Mouse (Mus musculus) retina, embryonic 14.5 days (tissue): ENCODE data around the gene Rpn2.

Source experiments
- DNase-seq: peaks from one replicate; pipeline ENCODE4 v3.0.0-alpha.2; 2015; ENCODE audit warnings: low spot score

Rpn2 gene

GRCm38 (mm10) chr2:157310963-157311637, 32.3 kb downstream of the Rpn2 start:
- DNase-seq, result no peak

- DNase-seq, result no peak
Observed at GRCm38 (mm10) chr2:157313718-157314117, 34.9 kb downstream of the Rpn2 start.

- DNase-seq, result no peak
Observed at GRCm38 (mm10) chr2:157314310-157314709, 35.5 kb downstream of the Rpn2 start.

GRCm38 (mm10) chr2:157315486-157315885, 36.7 kb downstream of the Rpn2 start:
- no peak for DNase-seq

GRCm38 (mm10) chr2:157316358-157316933, 37.6 kb downstream of the Rpn2 start:
- DNase-seq, result no peak

- no peak for DNase-seq
Observed at GRCm38 (mm10) chr2:157317220-157317619, 38.4 kb downstream of the Rpn2 start.

- no peak for DNase-seq
Observed at GRCm38 (mm10) chr2:157320135-157320534, 41.3 kb downstream of the Rpn2 start.

GRCm38 (mm10) chr2:157320886-157321285, 42.1 kb downstream of the Rpn2 start:
- peak; percentile 59 for DNase-seq

- DNase-seq, result no peak
Observed at GRCm38 (mm10) chr2:157322029-157322766, 43.4 kb downstream of the Rpn2 start.

- DNase-seq, result no peak
Observed at GRCm38 (mm10) chr2:157325238-157325637, 46.4 kb downstream of the Rpn2 start.

- no peak for DNase-seq
Observed at GRCm38 (mm10) chr2:157328106-157328505, 49.3 kb downstream of the Rpn2 start.

- peak; percentile 60 for DNase-seq
Observed at GRCm38 (mm10) chr2:157328570-157328969, 49.8 kb downstream of the Rpn2 start.

- DNase-seq, result no peak
Observed at GRCm38 (mm10) chr2:157332059-157332458, 53.2 kb downstream of the Rpn2 start.

GRCm38 (mm10) chr2:157338663-157339062, 59.8 kb downstream of the Rpn2 start:
- peak; percentile 82 for DNase-seq

- no peak for DNase-seq
Observed at GRCm38 (mm10) chr2:157339532-157339931, 60.7 kb downstream of the Rpn2 start.

GRCm38 (mm10) chr2:157340221-157340741, 61.5 kb downstream of the Rpn2 start:
- no peak for DNase-seq

- DNase-seq, result peak; percentile 95
Observed at GRCm38 (mm10) chr2:157341554-157342270, 62.9 kb downstream of the Rpn2 start.

GRCm38 (mm10) chr2:157342328-157342926, 63.6 kb downstream of the Rpn2 start:
- DNase-seq, result peak; percentile 45

- no peak for DNase-seq
Observed at GRCm38 (mm10) chr2:157343337-157343736, 64.5 kb downstream of the Rpn2 start.

GRCm38 (mm10) chr2:157347361-157348159, 68.7 kb downstream of the Rpn2 start, which contains the start of gene Ghrh:
Ghrh (minus strand) TSS chr2:157347506.
- peak; percentile 48 for DNase-seq
